In genomic region chr11:109331424-109331824, GRCm38 (mm10) we compare ENCODE assay signal across 8 mouse cellular contexts. TPM values are rescaled to one million over a fixed set of nuclear protein-coding genes. Genes with fewer than 3 reads are reported as not detected.
DNase-seq lines count a peak whose midpoint lies in the region; ATAC-seq and TF ChIP-seq lines count a peak whose summit lies in the region.

No protein-coding gene starts in this region.

- TF ChIP-seq CTCF in liver, embryonic 14.5 days (IDR thresholded peaks at IDR 0.05; ENCODE audit: low read depth): peak; percentile 93
- TF ChIP-seq CTCF in stomach, postnatal 0 days (IDR thresholded peaks at IDR 0.05; ENCODE audit: low read depth): peak; percentile 96

- DNase-seq in CD4-positive, CD25-positive, alpha-beta regulatory T cell, adult 2 months (ENCODE audit: low read depth, low spot score): peak; percentile 97
- DNase-seq in fibroblast of lung, adult 2 months (ENCODE audit: low read depth): peak; percentile 86
- peak; percentile 96 for DNase-seq in kidney, postnatal 14 days
- peak; percentile 79 to 83 (median 81) for DNase-seq in liver, embryonic 14.5 days (ENCODE audit: low read depth in 3 of 3, low spot score in 3 of 3)
- peak; percentile 91 for DNase-seq in neural tube, embryonic 11.5 days (ENCODE audit: low spot score)
- peak; percentile 95 for DNase-seq in stomach, postnatal 0 days (ENCODE audit: low spot score)

- WGBS in heart, embryonic 14.5 days: 6% methylated on average over 6 of the region's 6 CpGs
- 6% methylated on average over 6 of the region's 6 CpGs for WGBS in liver, embryonic 14.5 days (ENCODE audit: insufficient replicate concordance)
- WGBS in neural tube, embryonic 11.5 days: 8% methylated on average over 6 of the region's 6 CpGs
- 2% methylated on average over 6 of the region's 6 CpGs for WGBS in stomach, postnatal 0 days

- TF ChIP-seq EP300 in liver, embryonic 14.5 days (IDR thresholded peaks at IDR 0.05; ENCODE audit: low read depth): no peak
- no peak for TF ChIP-seq EP300 in stomach, postnatal 0 days (optimal IDR thresholded peaks at IDR 0.05)

- H3K4me2 ChIP-seq in heart, embryonic 14.5 days (ENCODE audit: low read length): peak overlapping the region; percentile 67
- H3K4me2 ChIP-seq in liver, embryonic 14.5 days (ENCODE audit: low read depth): peak overlapping the region; percentile 64
- H3K4me2 ChIP-seq in neural tube, embryonic 11.5 days (ENCODE audit: low read depth): peak overlapping the region; percentile 33
- H3K4me2 ChIP-seq in stomach, postnatal 0 days (replicated peaks; ENCODE audit: low read depth): peak overlapping the region; percentile 70

- H3K27me3 ChIP-seq in heart, embryonic 14.5 days (ENCODE audit: control insufficient read depth, insufficient read depth, low read length): no peaks in the 10 kb centered on the region
- no peaks in the 10 kb centered on the region for H3K27me3 ChIP-seq in liver, embryonic 14.5 days (ENCODE audit: control insufficient read depth, insufficient read depth, low read length)
- no peaks in the 10 kb centered on the region for H3K27me3 ChIP-seq in neural tube, embryonic 11.5 days (ENCODE audit: control insufficient read depth, insufficient read depth, low read length)
- H3K27me3 ChIP-seq in stomach, postnatal 0 days (ENCODE audit: control insufficient read depth, insufficient read depth, low read length): no peaks in the 10 kb centered on the region

- peaks cover 2% of the 10 kb centered on the region; the same call in 1 of the 2 replicates for H3K4me1 ChIP-seq in brown adipose tissue, adult 24 weeks (ENCODE audit: control insufficient read depth, insufficient read depth, insufficient read length, low read length)
- 0 out of 4 replicates have a peak, but pooled peaks cover 0 to 10% of the 10 kb centered on the region in 2 experiments for H3K4me1 ChIP-seq in heart, embryonic 14.5 days (ENCODE audit: control insufficient read depth in 2 of 2, insufficient read depth in 2 of 2, low read length in 2 of 2)
- peaks cover 0 to 7% of the 10 kb centered on the region in 2 experiments; a peak in 1 of 4 replicates for H3K4me1 ChIP-seq in liver, embryonic 14.5 days (replicated peaks; ENCODE audit: control insufficient read depth in 2 of 2, insufficient read depth in 2 of 2, low read length in 1 of 2)
- H3K4me1 ChIP-seq in neural tube, embryonic 11.5 days (ENCODE audit: control insufficient read depth, insufficient read depth, low read length): no peaks in the 10 kb centered on the region
- H3K4me1 ChIP-seq in stomach, postnatal 0 days (replicated peaks; ENCODE audit: control insufficient read depth, insufficient read depth): no peaks in the 10 kb centered on the region

- peak; percentile 86 for ATAC-seq in heart, embryonic 14.5 days (ENCODE audit: insufficient number of reproducible peaks, insufficient read depth, low FRiP score, low read depth)
- peak; percentile 86 for ATAC-seq in liver, embryonic 14.5 days (ENCODE audit: insufficient read depth)
- ATAC-seq in neural tube, embryonic 11.5 days (ENCODE audit: insufficient read depth, low FRiP score, low TSS enrichment): peak; percentile 96
- ATAC-seq in stomach, postnatal 0 days (ENCODE audit: low FRiP score, low TSS enrichment): peak; percentile 95

- H3K36me3 ChIP-seq in heart, embryonic 14.5 days (ENCODE audit: control insufficient read depth, insufficient read depth, low read length): no peaks in the 10 kb centered on the region
- no peaks in the 10 kb centered on the region for H3K36me3 ChIP-seq in liver, embryonic 14.5 days (replicated peaks; ENCODE audit: control insufficient read depth, insufficient read depth, low read depth)
- H3K36me3 ChIP-seq in neural tube, embryonic 11.5 days (ENCODE audit: control insufficient read depth, insufficient read depth, low read length): no peaks in the 10 kb centered on the region
- no peaks in the 10 kb centered on the region for H3K36me3 ChIP-seq in stomach, postnatal 0 days (ENCODE audit: control insufficient read depth, insufficient read depth, low read length)

- H3K9me3 ChIP-seq in heart, embryonic 14.5 days (ENCODE audit: control insufficient read depth, low read length): no peaks in the 10 kb centered on the region
- H3K9me3 ChIP-seq in liver, embryonic 14.5 days (ENCODE audit: control insufficient read depth, low read length): no peaks in the 10 kb centered on the region
- H3K9me3 ChIP-seq in neural tube, embryonic 11.5 days (ENCODE audit: control insufficient read depth, low read length): no peaks in the 10 kb centered on the region
- no peaks in the 10 kb centered on the region for H3K9me3 ChIP-seq in stomach, postnatal 0 days (ENCODE audit: control insufficient read depth, low read length)

- H3K4me3 ChIP-seq in brown adipose tissue, adult 24 weeks (ENCODE audit: insufficient read depth, low read depth, low read length): peak overlapping the region; percentile 58
- peak overlapping the region; percentile 25 to 42 for H3K4me3 ChIP-seq in heart, embryonic 14.5 days (ENCODE audit: control insufficient read depth in 1 of 2, insufficient read depth in 1 of 2, low read depth in 1 of 2, low read length in 2 of 2)
- peak overlapping the region; percentile 48 to 55 for H3K4me3 ChIP-seq in liver, embryonic 14.5 days (ENCODE audit: insufficient read depth in 1 of 2, low read depth in 2 of 2, low read length in 2 of 2)
- H3K4me3 ChIP-seq in neural tube, embryonic 11.5 days (ENCODE audit: low read depth, low read length): no peak overlapping the region
- H3K4me3 ChIP-seq in stomach, postnatal 0 days (ENCODE audit: low read depth, low read length): peak overlapping the region; percentile 47

- 0 out of 2 replicates have a peak overlapping the region, but pooled peaks have one; percentile 4 for H3K27ac ChIP-seq in brown adipose tissue, adult 24 weeks (replicated peaks; ENCODE audit: low read depth, low read length)
- no peak overlapping the region for H3K27ac ChIP-seq in heart, embryonic 14.5 days (replicated peaks in 1 of 2; ENCODE audit: control insufficient read depth in 1 of 2, insufficient read depth in 1 of 2, low read depth in 2 of 2, low read length in 2 of 2)
- H3K27ac ChIP-seq in liver, embryonic 14.5 days: no peak overlapping the region
- no peak overlapping the region for H3K27ac ChIP-seq in neural tube, embryonic 11.5 days (ENCODE audit: low read depth, low read length)
- no peak overlapping the region for H3K27ac ChIP-seq in stomach, postnatal 0 days (replicated peaks)

- peak overlapping the region; percentile 55 for H3K9ac ChIP-seq in heart, embryonic 14.5 days (ENCODE audit: low read length)
- H3K9ac ChIP-seq in liver, embryonic 14.5 days (replicated peaks): peak overlapping the region; percentile 46
- H3K9ac ChIP-seq in neural tube, embryonic 11.5 days (ENCODE audit: low read length): no peak overlapping the region
- H3K9ac ChIP-seq in stomach, postnatal 0 days (ENCODE audit: low read length): peak overlapping the region; percentile 58

RNA-seq across cellular contexts. Expression of gene Gna13, which starts 31.2 kb away (rescaled TPM):
- 41.6 and 43.8 TPM in 2 replicates for polyA plus RNA-seq in brown adipose tissue, adult 24 weeks (2012; ENCODE audit: insufficient read depth, insufficient read length, missing spikeins)
- 24.7 and 27.0 TPM in 2 replicates for polyA plus RNA-seq in heart, embryonic 14.5 days (2014; fragmentation: Nextera tagmentation; extraction: Ambion mirVana)
- 7.8 and 9.4 TPM in 2 replicates for polyA plus RNA-seq in liver, embryonic 14.5 days (2012; rRNA removed)
- 13.1 and 15.2 TPM in 2 replicates for polyA plus RNA-seq in liver, embryonic 14.5 days (2014; fragmentation: Nextera tagmentation; extraction: Ambion mirVana)
- polyA plus RNA-seq in neural tube, embryonic 11.5 days (2014; fragmentation: Nextera tagmentation; extraction: Ambion mirVana): 19.9 and 23.4 TPM in 2 replicates
- 46.5 and 49.5 TPM in 2 replicates for polyA plus RNA-seq in stomach, postnatal 0 days (2015; fragmentation: Nextera tagmentation; extraction: Ambion mirVana)

RNA-seq across cellular contexts. Expression of gene Rgs9, which starts 33.5 kb away (rescaled TPM):
- polyA plus RNA-seq in brown adipose tissue, adult 24 weeks (2012; ENCODE audit: insufficient read depth, insufficient read length, missing spikeins): not detected in 2 replicates
- polyA plus RNA-seq in heart, embryonic 14.5 days (2014; fragmentation: Nextera tagmentation; extraction: Ambion mirVana): 0.66 and 0.82 TPM in 2 replicates
- 0.04 and 0.09 TPM in 2 replicates for polyA plus RNA-seq in liver, embryonic 14.5 days (2012; rRNA removed)
- not detected in 2 replicates for polyA plus RNA-seq in liver, embryonic 14.5 days (2014; fragmentation: Nextera tagmentation; extraction: Ambion mirVana)
- 1.1 and 1.5 TPM in 2 replicates for polyA plus RNA-seq in neural tube, embryonic 11.5 days (2014; fragmentation: Nextera tagmentation; extraction: Ambion mirVana)
- 0.73 and 1.1 TPM in 2 replicates for polyA plus RNA-seq in stomach, postnatal 0 days (2015; fragmentation: Nextera tagmentation; extraction: Ambion mirVana)
